In genomic region chr6:128460321-128460720, GRCm38 (mm10) we compare ENCODE assay signal across 27 mouse cellular contexts. TPM values are rescaled to one million over a fixed set of nuclear protein-coding genes. Genes with fewer than 3 reads are reported as not detected.
DNase-seq lines count a peak whose midpoint lies in the region; ATAC-seq and TF ChIP-seq lines count a peak whose summit lies in the region.
"Had no signal": no experiment of that assay in that cellular context is flagged by ENCODE, and none has a peak within 500 bp of the region (broad histone marks: within the 10 kb centered on the region; RNA-seq: fewer than 3 reads in every experiment).

No protein-coding gene starts in this region.

- 15% methylated on average over 2 of the region's 2 CpGs for WGBS in hindbrain, postnatal 0 days
- WGBS in hindbrain, embryonic 16.5 days, result 16% methylated on average over 2 of the region's 2 CpGs
- WGBS in midbrain, embryonic 14.5 days, result 33% methylated on average over 2 of the region's 2 CpGs
- 35% methylated on average over 2 of the region's 2 CpGs for WGBS in midbrain, postnatal 0 days
- 35% methylated on average over 2 of the region's 2 CpGs for WGBS in liver, embryonic 11.5 days

- H3K4me2 ChIP-seq in hindbrain, postnatal 0 days (ENCODE audit: low read depth, low read length), result no peak overlapping the region
- no peak overlapping the region for H3K4me2 ChIP-seq in hindbrain, embryonic 16.5 days (ENCODE audit: low read length)
- no peak overlapping the region for H3K4me2 ChIP-seq in midbrain, embryonic 14.5 days (ENCODE audit: low read length)
- no peak overlapping the region for H3K4me2 ChIP-seq in midbrain, postnatal 0 days (ENCODE audit: low read depth, low read length, poor library complexity, severe bottlenecking)
- no peak overlapping the region for H3K4me2 ChIP-seq in liver, embryonic 11.5 days
- H3K4me2 ChIP-seq: heart, embryonic 12.5 days; kidney, embryonic 15.5 days; midbrain, embryonic 12.5 days; neural tube, embryonic 13.5 days had no signal

- peak; percentile 10 for DNase-seq in hindbrain, postnatal 0 days (ENCODE audit: low spot score)
- peak; percentile 24 for DNase-seq in midbrain, embryonic 14.5 days
- DNase-seq in midbrain, postnatal 0 days (ENCODE audit: low spot score), result no peak
- DNase-seq in ES-E14 (ENCODE audit: low read depth, low spot score), result no peak
- DNase-seq in liver, embryonic 11.5 days (ENCODE audit: low spot score), result no peak
- DNase-seq in spleen, postnatal 4 days (ENCODE audit: low spot score in 2 of 2), result no peak
- DNase-seq: adrenal gland, adult 8-10 months; cerebellum, adult 2 months; gastrocnemius, postnatal 10 days; heart, postnatal 10 days; kidney, postnatal 4 days; liver; thymus, adult 2 months; thymus, postnatal 4 days had no signal

- no peak overlapping the region for H3K9ac ChIP-seq in hindbrain, postnatal 0 days (replicated peaks; ENCODE audit: low read length)
- H3K9ac ChIP-seq in hindbrain, embryonic 16.5 days (ENCODE audit: low read depth, low read length), result no peak overlapping the region
- H3K9ac ChIP-seq in midbrain, embryonic 14.5 days (replicated peaks; ENCODE audit: low read length), result no peak overlapping the region
- H3K9ac ChIP-seq in midbrain, postnatal 0 days (replicated peaks; ENCODE audit: low read length, poor library complexity, severe bottlenecking), result no peak overlapping the region
- peak overlapping the region; percentile 40; the same call in 1 of the 2 replicates for H3K9ac ChIP-seq in ES-E14 (ENCODE audit: insufficient read depth, low read depth, low read length, poor library complexity, severe bottlenecking)
- H3K9ac ChIP-seq in liver, embryonic 11.5 days (ENCODE audit: low read depth, low read length), result no peak overlapping the region
- H3K9ac ChIP-seq: heart, embryonic 12.5 days; kidney, embryonic 15.5 days; midbrain, embryonic 12.5 days; neural tube, embryonic 13.5 days had no signal

- no peaks in the 10 kb centered on the region for H3K27me3 ChIP-seq in hindbrain, postnatal 0 days (ENCODE audit: insufficient read depth, low read length)
- no peaks in the 10 kb centered on the region for H3K27me3 ChIP-seq in hindbrain, embryonic 16.5 days (replicated peaks; ENCODE audit: control insufficient read depth, insufficient read depth, low read length)
- no peaks in the 10 kb centered on the region for H3K27me3 ChIP-seq in midbrain, embryonic 14.5 days (ENCODE audit: control insufficient read depth, insufficient read depth, low read length)
- H3K27me3 ChIP-seq in midbrain, postnatal 0 days (ENCODE audit: insufficient read depth, low read length), result no peaks in the 10 kb centered on the region
- no peaks in the 10 kb centered on the region for H3K27me3 ChIP-seq in liver, embryonic 11.5 days (replicated peaks; ENCODE audit: control insufficient read depth, insufficient read depth, low read length)
- H3K27me3 ChIP-seq: heart, embryonic 12.5 days; kidney, embryonic 15.5 days; midbrain, embryonic 12.5 days; neural tube, embryonic 13.5 days; Patski had no signal

- ATAC-seq in hindbrain, postnatal 0 days, result no peak
- no peak for ATAC-seq in hindbrain, embryonic 16.5 days
- no peak for ATAC-seq in midbrain, embryonic 14.5 days (ENCODE audit: low FRiP score, low TSS enrichment)
- no peak for ATAC-seq in midbrain, postnatal 0 days (ENCODE audit: low FRiP score)
- no peak for ATAC-seq in liver, embryonic 11.5 days (replicated peaks; ENCODE audit: low FRiP score)
- ATAC-seq: activated CD4-positive, CD25-positive, alpha-beta regulatory T cell, adult 4 months; intestine, postnatal 0 days; Patski had no signal

- no peak overlapping the region for H3K27ac ChIP-seq in hindbrain, postnatal 0 days
- no peak overlapping the region for H3K27ac ChIP-seq in hindbrain, embryonic 16.5 days (ENCODE audit: low read depth, low read length)
- H3K27ac ChIP-seq in midbrain, embryonic 14.5 days (replicated peaks; ENCODE audit: low read depth, low read length), result no peak overlapping the region
- H3K27ac ChIP-seq in midbrain, postnatal 0 days (ENCODE audit: low read depth, low read length), result no peak overlapping the region
- H3K27ac ChIP-seq in ES-E14 (ENCODE audit: insufficient read depth, low read depth, low read length, poor library complexity, severe bottlenecking), result peak overlapping the region; percentile 93
- no peak overlapping the region for H3K27ac ChIP-seq in liver, embryonic 11.5 days (ENCODE audit: low read depth, low read length)
- H3K27ac ChIP-seq: hindbrain, embryonic 10.5 days; kidney, embryonic 15.5 days; left cerebral cortex, adult 2 months; limb, embryonic 10.5 days; midbrain, embryonic 12.5 days; neural tube, embryonic 13.5 days had no signal

- no peak overlapping the region for H3K4me3 ChIP-seq in hindbrain, postnatal 0 days (ENCODE audit: low read length)
- H3K4me3 ChIP-seq in hindbrain, embryonic 16.5 days (ENCODE audit: low read length), result no peak overlapping the region
- H3K4me3 ChIP-seq in midbrain, embryonic 14.5 days (replicated peaks; ENCODE audit: low read depth, low read length), result no peak overlapping the region
- H3K4me3 ChIP-seq in midbrain, postnatal 0 days (ENCODE audit: low read depth, low read length), result no peak overlapping the region
- H3K4me3 ChIP-seq in ES-E14 (ENCODE audit: insufficient read depth in 1 of 2, low read depth in 1 of 2, low read length in 2 of 2, poor library complexity in 1 of 2, severe bottlenecking in 1 of 2), result no peak overlapping the region
- H3K4me3 ChIP-seq in liver, embryonic 11.5 days (ENCODE audit: low read depth, low read length), result no peak overlapping the region
- H3K4me3 ChIP-seq: heart, embryonic 12.5 days; hindbrain, embryonic 10.5 days; kidney, embryonic 15.5 days; left cerebral cortex, adult 2 months; limb, embryonic 10.5 days; midbrain, embryonic 12.5 days; myocyte; neural tube, embryonic 13.5 days had no signal

- in situ Hi-C loops in ES-E14 (cut with MboI; ENCODE audit: low sequenced_read_pairs in 2 of 2, unreplicated experiment in 2 of 2), result no loop called here

- no peaks in the 10 kb centered on the region for H3K9me3 ChIP-seq in hindbrain, postnatal 0 days (ENCODE audit: low read length)
- H3K9me3 ChIP-seq in hindbrain, embryonic 16.5 days (ENCODE audit: control insufficient read depth, low read length), result no peaks in the 10 kb centered on the region
- no peaks in the 10 kb centered on the region for H3K9me3 ChIP-seq in midbrain, embryonic 14.5 days (ENCODE audit: control insufficient read depth, low read length)
- no peaks in the 10 kb centered on the region for H3K9me3 ChIP-seq in midbrain, postnatal 0 days (ENCODE audit: low read length)
- H3K9me3 ChIP-seq in ES-E14 (ENCODE audit: control insufficient read depth, insufficient read depth, low read depth, low read length), result no peaks in the 10 kb centered on the region
- no peaks in the 10 kb centered on the region for H3K9me3 ChIP-seq in liver, embryonic 11.5 days (ENCODE audit: control insufficient read depth, low read length)
- H3K9me3 ChIP-seq: G1E; hindbrain, embryonic 10.5 days; kidney, embryonic 15.5 days; limb, embryonic 10.5 days; midbrain, embryonic 12.5 days; neural tube, embryonic 13.5 days had no signal

- no peaks in the 10 kb centered on the region for H3K36me3 ChIP-seq in hindbrain, postnatal 0 days (ENCODE audit: insufficient read depth, low read length)
- no peaks in the 10 kb centered on the region for H3K36me3 ChIP-seq in hindbrain, embryonic 16.5 days (ENCODE audit: control insufficient read depth, insufficient read depth, low read length)
- no peaks in the 10 kb centered on the region for H3K36me3 ChIP-seq in midbrain, embryonic 14.5 days (ENCODE audit: control insufficient read depth, insufficient read depth, low read length)
- no peaks in the 10 kb centered on the region for H3K36me3 ChIP-seq in midbrain, postnatal 0 days (ENCODE audit: insufficient read depth, low read length)
- H3K36me3 ChIP-seq in ES-E14 (ENCODE audit: control insufficient read depth, insufficient read depth, low read length, poor library complexity, severe bottlenecking), result no peaks in the 10 kb centered on the region; the same call in 1 of the 2 replicates
- H3K36me3 ChIP-seq in liver, embryonic 11.5 days (ENCODE audit: control insufficient read depth, insufficient read depth, low read length), result no peaks in the 10 kb centered on the region
- H3K36me3 ChIP-seq: G1E; heart, embryonic 12.5 days; hindbrain, embryonic 10.5 days; kidney, embryonic 15.5 days; limb, embryonic 10.5 days; midbrain, embryonic 12.5 days; neural tube, embryonic 13.5 days had no signal

- H3K4me1 ChIP-seq in hindbrain, postnatal 0 days (ENCODE audit: insufficient read depth, low read length), result no peaks in the 10 kb centered on the region
- no peaks in the 10 kb centered on the region for H3K4me1 ChIP-seq in hindbrain, embryonic 16.5 days (ENCODE audit: control insufficient read depth, insufficient read depth, low read depth, low read length)
- no peaks in the 10 kb centered on the region for H3K4me1 ChIP-seq in midbrain, embryonic 14.5 days (ENCODE audit: control insufficient read depth, insufficient read depth, low read length)
- H3K4me1 ChIP-seq in midbrain, postnatal 0 days (ENCODE audit: insufficient read depth, low read length), result no peaks in the 10 kb centered on the region
- H3K4me1 ChIP-seq in ES-E14 (ENCODE audit: control insufficient read depth in 2 of 2, insufficient read depth in 2 of 2, low read length in 2 of 2, poor library complexity in 1 of 2), result peaks cover 7 to 14% of the 10 kb centered on the region in 2 experiments
- no peaks in the 10 kb centered on the region for H3K4me1 ChIP-seq in liver, embryonic 11.5 days (replicated peaks; ENCODE audit: control insufficient read depth, insufficient read depth, low read length)
- H3K4me1 ChIP-seq: heart, embryonic 12.5 days; hindbrain, embryonic 10.5 days; kidney, embryonic 15.5 days; limb, embryonic 10.5 days; midbrain, embryonic 12.5 days; neural tube, embryonic 13.5 days had no signal

- no peak for TF ChIP-seq CTCF in hindbrain, postnatal 0 days (IDR thresholded peaks at IDR 0.05; ENCODE audit: low read depth)
- TF ChIP-seq CTCF in midbrain, postnatal 0 days (IDR thresholded peaks at IDR 0.05), result no peak

RNA-seq across cellular contexts. Expression of gene Fkbp4, which starts 21.8 kb away (rescaled TPM):
- total RNA-seq in hindbrain, postnatal 0 days (2014; rRNA removed), result 161 and 164 TPM in 2 replicates
- polyA plus RNA-seq in hindbrain, postnatal 0 days (2015; fragmentation: Nextera tagmentation; extraction: Ambion mirVana), result 238 and 246 TPM in 2 replicates
- 341 and 344 TPM in 2 replicates for polyA plus RNA-seq in hindbrain, embryonic 16.5 days (2015; fragmentation: Nextera tagmentation; extraction: Ambion mirVana)
- polyA plus RNA-seq in midbrain, embryonic 14.5 days (2014; fragmentation: Nextera tagmentation; extraction: Ambion mirVana), result 313 and 363 TPM in 2 replicates
- total RNA-seq in midbrain, postnatal 0 days (2014; rRNA removed), result 164 and 180 TPM in 2 replicates
- 245 and 253 TPM in 2 replicates for polyA plus RNA-seq in midbrain, postnatal 0 days (2015; fragmentation: Nextera tagmentation; extraction: Ambion mirVana)
- total RNA-seq in ES-E14 (2012; rRNA removed), result 396 and 408 TPM in 2 replicates
- 541 and 572 TPM in 2 replicates for polyA plus RNA-seq in liver, embryonic 11.5 days (2014; fragmentation: Nextera tagmentation; extraction: Ambion mirVana)

RNA-seq across cellular contexts. Expression of gene Itfg2, which starts 35.6 kb away (rescaled TPM):
- 33.7 and 80.8 TPM in 2 replicates for total RNA-seq in hindbrain, postnatal 0 days (2014; rRNA removed)
- 34.0 and 34.1 TPM in 2 replicates for polyA plus RNA-seq in hindbrain, postnatal 0 days (2015; fragmentation: Nextera tagmentation; extraction: Ambion mirVana)
- 35.7 and 46.9 TPM in 2 replicates for polyA plus RNA-seq in hindbrain, embryonic 16.5 days (2015; fragmentation: Nextera tagmentation; extraction: Ambion mirVana)
- 42.1 and 43.3 TPM in 2 replicates for polyA plus RNA-seq in midbrain, embryonic 14.5 days (2014; fragmentation: Nextera tagmentation; extraction: Ambion mirVana)
- total RNA-seq in midbrain, postnatal 0 days (2014; rRNA removed), result 37.3 and 40.2 TPM in 2 replicates
- polyA plus RNA-seq in midbrain, postnatal 0 days (2015; fragmentation: Nextera tagmentation; extraction: Ambion mirVana), result 37.4 and 41.5 TPM in 2 replicates
- total RNA-seq in ES-E14 (2012; rRNA removed), result 33.4 and 38.3 TPM in 2 replicates
- 30.1 and 32.8 TPM in 2 replicates for polyA plus RNA-seq in liver, embryonic 11.5 days (2014; fragmentation: Nextera tagmentation; extraction: Ambion mirVana)

Comparison
In these comparisons a context has a peak if more than half of its experiments do, and no peak if none do; other contexts are left out.
1. DNase-seq: peak in hindbrain, postnatal 0 days (single experiment) and midbrain, embryonic 14.5 days (single experiment); none in midbrain, postnatal 0 days (single experiment), ES-E14 (single experiment), liver, embryonic 11.5 days (single experiment) and spleen, postnatal 4 days (0 of 2).